In the genomic region with DNA sequence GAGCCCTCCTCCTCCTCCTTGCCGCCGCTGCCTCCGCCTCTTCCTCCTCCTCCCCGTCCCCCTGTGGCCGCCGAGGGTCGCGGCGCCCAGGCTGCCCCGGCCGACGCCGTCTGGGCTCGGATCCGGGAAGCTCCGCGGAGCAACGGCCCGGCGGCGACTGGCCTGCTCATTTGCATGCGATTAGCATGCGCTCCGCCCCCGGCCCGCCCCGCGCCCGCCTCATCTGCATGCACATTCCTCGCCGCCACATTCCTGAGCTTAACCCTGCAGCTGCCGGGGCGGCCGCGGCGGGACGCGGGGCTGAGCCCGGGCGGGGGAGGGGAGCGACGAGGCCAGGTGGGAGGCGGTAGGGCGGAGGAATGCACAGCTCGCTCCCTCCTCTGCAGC, we compare ENCODE assay signal across 8 mouse cellular contexts. TPM values are rescaled to one million over a fixed set of nuclear protein-coding genes. Genes with fewer than 3 reads are reported as not detected.
DNase-seq lines count a peak whose midpoint lies in the region; ATAC-seq and TF ChIP-seq lines count a peak whose summit lies in the region.

No protein-coding gene starts in this region.

- H3K9me3 ChIP-seq in embryonic facial prominence, embryonic 14.5 days (ENCODE audit: control insufficient read depth, low read length), result no peaks in the 10 kb centered on the region
- H3K9me3 ChIP-seq in limb, embryonic 13.5 days, result no peaks in the 10 kb centered on the region
- H3K9me3 ChIP-seq in midbrain, embryonic 15.5 days, result no peaks in the 10 kb centered on the region

- H3K9ac ChIP-seq in embryonic facial prominence, embryonic 14.5 days (ENCODE audit: low read depth, low read length), result peak overlapping the region; percentile 92
- peak overlapping the region; percentile 94 for H3K9ac ChIP-seq in limb, embryonic 13.5 days
- H3K9ac ChIP-seq in midbrain, embryonic 15.5 days, result peak overlapping the region; percentile 67

- DNase-seq in 416B (ENCODE audit: low read depth), result peak; percentile 94
- DNase-seq in embryonic facial prominence, embryonic 14.5 days (ENCODE audit: low spot score), result peak; percentile 98
- DNase-seq in heart, adult 8-10 months (ENCODE audit: low spot score), result peak; percentile 95
- peak; percentile 99 for DNase-seq in kidney, adult 9 months
- peak; percentile 72 to 83 for DNase-seq in spleen, adult 18-20 months

- H3K4me2 ChIP-seq in embryonic facial prominence, embryonic 14.5 days (ENCODE audit: low read depth, low read length), result peak overlapping the region; percentile 96
- H3K4me2 ChIP-seq in limb, embryonic 13.5 days (replicated peaks), result peak overlapping the region; percentile 94
- peak overlapping the region; percentile 96 for H3K4me2 ChIP-seq in midbrain, embryonic 15.5 days

- H3K4me3 ChIP-seq in bone marrow, adult 2 months (replicated peaks; ENCODE audit: control insufficient read depth, low read depth, low read length), result peak overlapping the region; percentile 87
- H3K4me3 ChIP-seq in embryonic facial prominence, embryonic 14.5 days (ENCODE audit: low read depth, low read length), result peak overlapping the region; percentile 90
- H3K4me3 ChIP-seq in limb, embryonic 13.5 days, result peak overlapping the region; percentile 93
- peak overlapping the region; percentile 68 for H3K4me3 ChIP-seq in midbrain, embryonic 15.5 days

- WGBS in bone marrow, adult 2 months, result 1% methylated on average over 45 of the region's 45 CpGs
- WGBS in embryonic facial prominence, embryonic 14.5 days, result under 1% methylated on average over 19 of the region's 45 CpGs
- 1% methylated on average over 31 of the region's 45 CpGs for WGBS in limb, embryonic 13.5 days
- WGBS in midbrain, embryonic 15.5 days, result under 1% methylated on average over 39 of the region's 45 CpGs

- ATAC-seq in embryonic facial prominence, embryonic 14.5 days (ENCODE audit: low read depth), result peak; percentile 96
- peak; percentile 96 for ATAC-seq in limb, embryonic 13.5 days (ENCODE audit: low FRiP score, low read depth)
- ATAC-seq in midbrain, embryonic 15.5 days (replicated peaks), result peak; percentile 96

- no peaks in the 10 kb centered on the region for H3K36me3 ChIP-seq in embryonic facial prominence, embryonic 14.5 days (ENCODE audit: control insufficient read depth, insufficient read depth, low read length)
- H3K36me3 ChIP-seq in limb, embryonic 13.5 days, result no peaks in the 10 kb centered on the region
- H3K36me3 ChIP-seq in midbrain, embryonic 15.5 days (replicated peaks), result no peaks in the 10 kb centered on the region

- no peak for TF ChIP-seq CTCF in bone marrow, adult 2 months (IDR thresholded peaks at IDR 0.05; ENCODE audit: control insufficient read depth, insufficient read depth, low read length)

- peak overlapping the region; percentile 7; the same call in 1 of the 2 replicates for H3K27ac ChIP-seq in bone marrow, adult 2 months (ENCODE audit: control insufficient read depth, insufficient read depth, low read depth, low read length, poor library complexity)
- H3K27ac ChIP-seq in embryonic facial prominence, embryonic 14.5 days (replicated peaks; ENCODE audit: low read depth, low read length), result peak overlapping the region; percentile 92
- peak overlapping the region; percentile 93 for H3K27ac ChIP-seq in limb, embryonic 13.5 days
- H3K27ac ChIP-seq in midbrain, embryonic 15.5 days, result peak overlapping the region; percentile 81

- no peaks in the 10 kb centered on the region for H3K4me1 ChIP-seq in bone marrow, adult 2 months (ENCODE audit: control insufficient read depth, insufficient read depth, low read length)
- H3K4me1 ChIP-seq in embryonic facial prominence, embryonic 14.5 days (ENCODE audit: control insufficient read depth, insufficient read depth, low read length), result peaks cover 48% of the 10 kb centered on the region
- peaks cover 62% of the 10 kb centered on the region for H3K4me1 ChIP-seq in limb, embryonic 13.5 days
- peaks cover 30% of the 10 kb centered on the region for H3K4me1 ChIP-seq in midbrain, embryonic 15.5 days

- TF ChIP-seq POLR2A in bone marrow, adult 2 months (IDR thresholded peaks at IDR 0.05; ENCODE audit: borderline replicate concordance, control insufficient read depth, low read depth, low read length), result peak; percentile 47; the same call in 1 of the 2 replicates

- H3K27me3 ChIP-seq in embryonic facial prominence, embryonic 14.5 days (replicated peaks; ENCODE audit: control insufficient read depth, insufficient read depth, low read length), result no peaks in the 10 kb centered on the region
- H3K27me3 ChIP-seq in limb, embryonic 13.5 days, result no peaks in the 10 kb centered on the region
- H3K27me3 ChIP-seq in midbrain, embryonic 15.5 days (replicated peaks), result no peaks in the 10 kb centered on the region

RNA-seq across cellular contexts. Expression of a gene that starts 0.3 kb away (rescaled TPM):
- polyA plus RNA-seq in bone marrow, adult 2 months (2011; ENCODE audit: insufficient read depth, insufficient read length, low replicate concordance, missing spikeins), result 0.97 and 2.3 TPM in 2 replicates
- 12.5 and 12.7 TPM in 2 replicates for polyA plus RNA-seq in embryonic facial prominence, embryonic 14.5 days (2014; fragmentation: Nextera tagmentation; extraction: Ambion mirVana)
- total RNA-seq in heart, adult 8-10 months (2022), result 10 to 100 TPM; 24.1 to 25.3 (median 24.6) TPM
- polyA plus RNA-seq in limb, embryonic 13.5 days (2015; fragmentation: Nextera tagmentation; extraction: Ambion mirVana), result 12.0 and 12.2 TPM in 2 replicates
- polyA plus RNA-seq in midbrain, embryonic 15.5 days (2015; fragmentation: Nextera tagmentation; extraction: Ambion mirVana), result 5.6 and 5.9 TPM in 2 replicates

Comparison
In these comparisons a context has a peak if more than half of its experiments do, and no peak if none do; other contexts are left out.
1. Peak in every context shown above with its lines: DNase-seq, ATAC-seq, H3K4me3 ChIP-seq and H3K27ac ChIP-seq.
2. H3K27ac ChIP-seq: peak in every context shown above with its lines; median percentile 93 in limb, embryonic 13.5 days; 92 in embryonic facial prominence, embryonic 14.5 days; 81 in midbrain, embryonic 15.5 days; 7 in bone marrow, adult 2 months.